Mouse (Mus musculus) C2C12 (cell line): ENCODE results near the gene Tgif1. TPM values are rescaled to one million over a fixed set of nuclear protein-coding genes. Genes with fewer than 3 reads are reported as not detected.
A peak's percentile ranks its signal among the peaks of the same experiment; 100 is the strongest.

ENCODE experiments used
- H3K27me3 ChIP-seq: one replicate; pipeline ENCODE4 v1.6.1; 2011; ENCODE audit not compliant: control insufficient read depth, insufficient read depth, insufficient read length
- H3K36me3 ChIP-seq: one replicate; pipeline ENCODE4 v1.6.1; 2011; ENCODE audit not compliant: control insufficient read depth, insufficient read depth
- H3K4me3 ChIP-seq: one replicate; pipeline ENCODE4 v1.5.1; 2011; ENCODE audit warnings: mild to moderate bottlenecking, control low read depth; ENCODE audit not compliant: poor library complexity, insufficient read depth, severe bottlenecking
- H3K79me2 ChIP-seq: one replicate; pipeline ENCODE4 v1.6.1; 2011; ENCODE audit not compliant: control insufficient read depth, insufficient read depth
- H3K79me3 ChIP-seq: one replicate; pipeline ENCODE4 v1.6.1; 2011; ENCODE audit warnings: low read depth, control low read depth
- H3ac ChIP-seq: one replicate; pipeline ENCODE3; 2011; ENCODE audit warnings: low read depth; ENCODE audit not compliant: control insufficient read depth, insufficient read length
- CEBPB ChIP-seq: IDR thresholded peaks from one replicate; pipeline ENCODE4 v1.6.1; 2011; ENCODE audit warnings: low read depth, mild to moderate bottlenecking, control low read depth, moderate library complexity
- CTCF ChIP-seq: IDR thresholded peaks from one replicate; pipeline ENCODE4 v1.5.1; 2011; ENCODE audit not compliant: control insufficient read depth, insufficient read depth, insufficient read length
- FOSL1 ChIP-seq: IDR thresholded peaks from one replicate; pipeline ENCODE4 v1.8.0; 2011; ENCODE audit warnings: mild to moderate bottlenecking, low read length; ENCODE audit not compliant: poor library complexity, insufficient read depth, severe bottlenecking
- MAX ChIP-seq: IDR thresholded peaks from one replicate; pipeline ENCODE4 v1.6.1; 2011; ENCODE audit warnings: mild to moderate bottlenecking, control low read depth
- MYOD1 ChIP-seq: IDR thresholded peaks from one replicate; pipeline ENCODE4 v1.6.1; 2011; ENCODE audit warnings: low read depth; ENCODE audit not compliant: control insufficient read depth, insufficient read length
- MYOG ChIP-seq: IDR thresholded peaks from one replicate; pipeline ENCODE4 v1.6.1; 2011; ENCODE audit not compliant: control insufficient read depth, insufficient read length; ENCODE audit errors: extremely low read depth
- USF1 ChIP-seq: IDR thresholded peaks from one replicate; pipeline ENCODE4 v1.6.1; 2011; ENCODE audit warnings: low read depth, mild to moderate bottlenecking, control low read depth, moderate library complexity
- polyA plus RNA-seq: library from polyadenylated mRNA; unstranded; fragments of >200 nt; fragmentation: generic; extraction: Trizol; gene quantifications from one replicate; pipeline ENCODE4 v1.2.1, GENCODE M21; 2012; ENCODE audit warnings: missing spikeins

Tgif1 gene
- polyA plus RNA-seq, 1 experiment, result 46.7 TPM

DNA sequence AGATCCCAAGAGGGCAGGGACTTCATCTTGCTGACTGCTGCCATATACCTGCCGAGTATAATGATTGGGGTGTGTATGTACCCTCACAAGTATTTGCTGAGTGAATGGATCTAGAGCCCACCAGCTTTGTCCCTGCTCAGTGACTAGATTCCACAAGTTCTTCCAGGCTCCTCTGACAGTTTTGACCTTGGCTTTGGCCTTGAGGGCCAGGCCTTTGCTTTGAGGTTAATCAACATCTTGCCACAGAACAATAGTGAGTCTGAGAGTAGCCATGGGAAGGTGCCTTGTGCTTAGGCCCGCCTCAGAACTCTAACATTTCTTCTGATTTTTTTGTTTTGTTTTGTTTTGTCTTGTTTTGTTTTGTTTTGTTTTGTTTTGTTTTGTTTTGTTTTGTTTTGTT, 46.7 kb downstream of the Tgif1 start:
- no peaks in the 10 kb centered on the region for H3K27me3 ChIP-seq

DNA sequence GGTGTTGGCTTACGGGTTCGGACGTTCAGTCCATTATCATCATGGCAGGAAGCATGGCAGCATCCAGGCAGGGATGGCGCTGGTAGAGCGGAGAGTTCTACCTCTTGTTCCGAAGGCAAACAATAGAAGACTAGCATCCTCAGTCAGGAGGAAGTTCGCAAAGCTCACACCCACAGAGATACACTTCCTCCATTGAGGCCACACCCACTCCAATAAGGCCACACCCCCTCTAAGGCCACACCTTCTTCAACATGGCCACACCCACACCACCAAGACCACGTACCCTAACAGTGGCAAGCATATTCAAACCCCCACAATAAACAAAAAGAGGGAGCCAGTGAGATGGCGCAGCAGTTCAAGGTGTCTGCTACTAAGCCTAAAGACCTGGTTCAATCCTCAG, 47.5 kb downstream of the Tgif1 start:
- H3ac ChIP-seq, result no peak overlapping the region
- no peaks in the 10 kb centered on the region for H3K27me3 ChIP-seq
- TF ChIP-seq CTCF (no peak), FOSL1 (no peak)
- no peak overlapping the region for H3K4me3 ChIP-seq
- no peaks in the 10 kb centered on the region for H3K79me3 ChIP-seq
- no peaks in the 10 kb centered on the region for H3K79me2 ChIP-seq
- no peaks in the 10 kb centered on the region for H3K36me3 ChIP-seq

More for the DNA sequence above, 46.7 kb downstream of the Tgif1 start:
- Histone ChIP-seq H3K79me3 (no peaks in the 10 kb centered on the region), H3K36me3 (no peaks in the 10 kb centered on the region), H3ac (no peak overlapping the region), H3K79me2 (no peaks in the 10 kb centered on the region), H3K4me3 (no peak overlapping the region)
- no peak for TF ChIP-seq CTCF
- no peak for TF ChIP-seq MYOG
- no peak for TF ChIP-seq MYOD1
- TF ChIP-seq FOSL1, result no peak
- no peak for TF ChIP-seq USF1
- TF ChIP-seq CEBPB, result no peak
- TF ChIP-seq MAX, result no peak

DNA sequence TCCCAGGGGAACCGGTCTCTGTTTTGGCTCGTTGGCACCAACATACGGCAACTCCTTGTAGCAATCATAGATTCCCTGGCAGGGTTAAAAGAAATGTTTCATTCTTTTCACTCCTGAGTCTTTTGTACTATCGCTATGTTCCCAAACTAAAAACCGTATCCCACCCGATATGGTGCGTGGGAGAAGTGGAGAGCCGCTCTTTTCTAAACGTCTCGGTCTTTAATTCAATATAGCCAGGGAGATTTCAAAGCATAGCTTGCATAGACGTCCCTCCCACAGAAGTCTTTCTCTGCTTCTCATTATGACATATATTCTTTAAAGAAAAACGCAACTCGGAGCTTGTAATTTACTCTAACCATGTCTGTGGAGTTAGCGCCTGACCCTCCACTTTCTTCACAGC, 51.3 kb downstream of the Tgif1 start:
- H3K79me2 ChIP-seq, result no peaks in the 10 kb centered on the region
- H3K36me3 ChIP-seq, result no peaks in the 10 kb centered on the region
- no peak for TF ChIP-seq CTCF
- TF ChIP-seq FOSL1, result no peak
- TF ChIP-seq MYOG, result no peak
- no peak for TF ChIP-seq MYOD1
- no peak for TF ChIP-seq MAX
- no peak for TF ChIP-seq CEBPB
- TF ChIP-seq USF1, result no peak
- H3K4me3 ChIP-seq, result no peak overlapping the region
- no peaks in the 10 kb centered on the region for H3K79me3 ChIP-seq
- no peaks in the 10 kb centered on the region for H3K27me3 ChIP-seq
- no peak overlapping the region for H3ac ChIP-seq

DNA sequence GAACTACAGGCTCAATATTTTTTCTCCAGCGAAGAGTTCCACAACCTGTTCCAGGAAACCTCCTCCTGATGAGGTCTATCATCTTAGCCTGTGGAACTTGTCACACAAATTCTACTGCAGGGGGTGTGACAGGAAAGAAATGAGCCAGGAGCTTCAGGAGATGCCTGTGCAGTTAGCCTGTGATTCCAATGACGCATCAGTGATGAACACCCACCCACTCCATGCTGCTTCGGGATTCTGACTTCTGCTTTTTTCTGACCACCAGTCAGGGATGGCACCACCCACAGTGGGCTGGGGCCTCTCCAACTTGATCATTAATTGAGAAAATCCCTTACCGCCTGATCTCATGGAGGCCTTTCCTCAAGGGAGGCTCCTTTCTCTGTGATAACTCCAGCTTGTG, 54.1 kb downstream of the Tgif1 start:
- Histone ChIP-seq H3K27me3 (no peaks in the 10 kb centered on the region), H3K36me3 (no peaks in the 10 kb centered on the region), H3K79me2 (no peaks in the 10 kb centered on the region), H3K79me3 (no peaks in the 10 kb centered on the region), H3ac (no peak overlapping the region), H3K4me3 (no peak overlapping the region)
- TF ChIP-seq MYOD1 (no peak), CTCF (no peak), MAX (no peak), MYOG (no peak), CEBPB (no peak), FOSL1 (no peak), USF1 (no peak)

DNA sequence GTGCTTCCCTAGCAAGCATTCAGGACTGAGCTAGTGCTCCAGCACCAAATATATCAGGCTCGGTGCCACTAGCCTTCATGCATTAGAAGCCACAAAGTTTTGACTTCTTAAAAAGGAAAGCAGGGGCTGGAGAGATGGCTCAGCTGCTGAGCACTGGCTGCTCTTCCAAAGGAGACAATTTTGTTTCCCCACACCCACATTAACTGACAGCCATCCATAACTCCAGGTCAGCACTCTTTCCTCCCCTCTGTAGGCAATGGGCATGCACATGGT, 55.6 kb downstream of the Tgif1 start:
- H3K27me3 ChIP-seq, result no peaks in the 10 kb centered on the region
- no peaks in the 10 kb centered on the region for H3K36me3 ChIP-seq

DNA sequence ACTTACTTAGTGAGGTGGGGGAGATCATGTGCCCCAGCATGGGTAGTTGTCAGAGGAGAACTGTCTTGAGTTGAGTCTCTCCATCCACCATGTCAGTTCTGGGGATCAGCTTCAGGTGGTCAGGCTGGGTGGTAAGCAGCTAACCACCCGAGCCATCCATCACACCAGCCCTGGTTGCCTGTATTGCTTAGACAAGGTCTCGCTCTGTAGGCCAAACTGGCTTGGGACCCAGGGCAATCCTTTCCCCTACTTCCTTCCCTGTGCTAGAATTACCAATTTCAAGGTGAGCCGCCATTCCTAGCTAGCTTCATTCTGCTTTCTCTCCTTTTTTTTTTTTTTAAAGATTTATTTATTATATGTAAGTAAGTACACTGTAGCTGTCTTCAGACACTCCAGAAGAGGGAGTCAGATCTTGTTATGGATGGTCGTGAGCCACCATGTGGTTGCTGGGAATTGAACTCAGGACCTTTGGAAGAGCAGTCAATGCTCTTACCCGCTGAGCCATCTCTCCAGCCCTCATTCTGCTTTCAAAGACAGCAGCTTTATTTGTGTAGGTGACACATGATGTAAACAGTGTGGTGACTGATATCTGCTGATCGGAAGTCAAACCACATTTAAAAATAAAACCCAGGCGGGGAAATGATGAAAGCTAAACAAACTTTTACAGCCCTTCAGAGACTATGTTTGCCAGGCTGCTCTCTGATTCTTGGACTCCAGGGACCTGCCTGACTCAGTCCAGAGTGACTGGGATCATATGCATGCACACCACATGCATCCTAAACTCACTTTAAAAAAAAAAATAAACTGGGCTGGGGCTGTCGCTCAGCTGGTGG, 56.2 kb downstream of the Tgif1 start:
- no peaks in the 10 kb centered on the region for H3K79me2 ChIP-seq
- no peak overlapping the region for H3ac ChIP-seq
- TF ChIP-seq USF1 (peak; percentile 59), MYOG (no peak), FOSL1 (peak; percentile 50), MYOD1 (no peak), CTCF (no peak), CEBPB (peak; percentile 58), MAX (peak; percentile 57)
- no peaks in the 10 kb centered on the region for H3K79me3 ChIP-seq
- no peaks in the 10 kb centered on the region for H3K27me3 ChIP-seq
- no peak overlapping the region for H3K4me3 ChIP-seq
- no peaks in the 10 kb centered on the region for H3K36me3 ChIP-seq

More for the DNA sequence above, 55.6 kb downstream of the Tgif1 start:
- TF ChIP-seq MYOD1 (no peak), USF1 (no peak), FOSL1 (no peak), CEBPB (no peak), MAX (no peak), CTCF (no peak), MYOG (no peak)
- H3K4me3 ChIP-seq, result no peak overlapping the region
- no peaks in the 10 kb centered on the region for H3K79me3 ChIP-seq
- no peaks in the 10 kb centered on the region for H3K79me2 ChIP-seq
- no peak overlapping the region for H3ac ChIP-seq
